Mouse (Mus musculus): ENCODE data around the gene 1500011B03Rik. TPM values are rescaled to one million over a fixed set of nuclear protein-coding genes. Genes with fewer than 3 reads are reported as not detected.
A peak's percentile ranks its signal among the peaks of the same experiment; 100 is the strongest.

The 1500011B03Rik gene
- polyA plus RNA-seq, 1 experiment from 2014 or later, result 110 TPM

- Histone ChIP-seq H3K9ac (ENCODE audit: low read length) (no peak overlapping the region), H3K4me1 (replicated peaks; ENCODE audit: control insufficient read depth, insufficient read depth) (no peaks in the 10 kb centered on the region), H3K27ac (replicated peaks) (peak overlapping the region; percentile 63), H3K4me2 (replicated peaks; ENCODE audit: low read depth) (no peak overlapping the region), H3K36me3 (ENCODE audit: control insufficient read depth, insufficient read depth, low read length) (peaks cover 16% of the 10 kb centered on the region; the same call in 1 of the 2 replicates), H3K27me3 (ENCODE audit: control insufficient read depth, insufficient read depth, low read length) (no peaks in the 10 kb centered on the region), H3K9me3 (ENCODE audit: control insufficient read depth, low read length) (no peaks in the 10 kb centered on the region), H3K4me3 (ENCODE audit: low read depth, low read length) (no peak overlapping the region)
- DNase-seq (ENCODE audit: low spot score), result no peak
- no peak for TF ChIP-seq CTCF (IDR thresholded peaks at IDR 0.05; ENCODE audit: low read depth)
- TF ChIP-seq EP300 (optimal IDR thresholded peaks at IDR 0.05), result no peak
- 53% methylated on average over 9 of the region's 9 CpGs for WGBS
- ATAC-seq (ENCODE audit: low FRiP score, low TSS enrichment), result no peak
Observed at GRCm38 (mm10) chr5:114807063-114807462, 16.2 kb downstream of the 1500011B03Rik start.

- Histone ChIP-seq H3K9me3 (ENCODE audit: control insufficient read depth, low read length) (no peaks in the 10 kb centered on the region), H3K27me3 (ENCODE audit: control insufficient read depth, insufficient read depth, low read length) (no peaks in the 10 kb centered on the region), H3K36me3 (ENCODE audit: control insufficient read depth, insufficient read depth, low read length) (peaks cover 16% of the 10 kb centered on the region; the same call in 1 of the 2 replicates), H3K4me1 (replicated peaks; ENCODE audit: control insufficient read depth, insufficient read depth) (no peaks in the 10 kb centered on the region), H3K4me3 (ENCODE audit: low read depth, low read length) (no peak overlapping the region), H3K4me2 (replicated peaks; ENCODE audit: low read depth) (no peak overlapping the region; the same call in 1 of the 2 replicates), H3K9ac (ENCODE audit: low read length) (0 out of 2 replicates have a peak overlapping the region, but pooled peaks have one; percentile 27), H3K27ac (replicated peaks) (peak overlapping the region; percentile 63)
- no peak for ATAC-seq (ENCODE audit: low FRiP score, low TSS enrichment)
- TF ChIP-seq EP300 (optimal IDR thresholded peaks at IDR 0.05), result no peak
- no peak for TF ChIP-seq CTCF (IDR thresholded peaks at IDR 0.05; ENCODE audit: low read depth)
- WGBS, result 78% methylated on average over 8 of the region's 8 CpGs
- no peak for DNase-seq (ENCODE audit: low spot score)
Observed at GRCm38 (mm10) chr5:114806636-114807035, 16.6 kb downstream of the 1500011B03Rik start.

- peak overlapping the region; percentile 63 for H3K27ac ChIP-seq (replicated peaks)
- no peaks in the 10 kb centered on the region for H3K4me1 ChIP-seq (replicated peaks; ENCODE audit: control insufficient read depth, insufficient read depth)
- H3K27me3 ChIP-seq (ENCODE audit: control insufficient read depth, insufficient read depth, low read length), result no peaks in the 10 kb centered on the region
- TF ChIP-seq EP300 (optimal IDR thresholded peaks at IDR 0.05) (no peak), CTCF (IDR thresholded peaks at IDR 0.05; ENCODE audit: low read depth) (no peak)
- DNase-seq (ENCODE audit: low spot score) (no peak), ATAC-seq (ENCODE audit: low FRiP score, low TSS enrichment) (no peak; the same call in 1 of the 2 replicates)
- H3K4me2 ChIP-seq (replicated peaks; ENCODE audit: low read depth), result no peak overlapping the region
- 63% methylated on average over 15 of the region's 15 CpGs for WGBS
- H3K9ac ChIP-seq (ENCODE audit: low read length), result no peak overlapping the region
- no peaks in the 10 kb centered on the region for H3K9me3 ChIP-seq (ENCODE audit: control insufficient read depth, low read length)
- H3K4me3 ChIP-seq (ENCODE audit: low read depth, low read length), result no peak overlapping the region
- peaks cover 16% of the 10 kb centered on the region; the same call in 1 of the 2 replicates for H3K36me3 ChIP-seq (ENCODE audit: control insufficient read depth, insufficient read depth, low read length)
Observed at GRCm38 (mm10) chr5:114805436-114806350, 17.6 kb downstream of the 1500011B03Rik start.

- H3K36me3 ChIP-seq (ENCODE audit: control insufficient read depth, insufficient read depth, low read length), result peaks cover 19% of the 10 kb centered on the region; the same call in 1 of the 2 replicates
Observed at GRCm38 (mm10) chr5:114804958-114805357, 18.3 kb downstream of the 1500011B03Rik start.

GRCm38 (mm10) chr5:114804335-114804734 is 18.9 kb downstream of the 1500011B03Rik start:
- WGBS, result 92% methylated on average over 13 of the region's 13 CpGs
- Histone ChIP-seq H3K27ac (replicated peaks) (no peak overlapping the region), H3K4me1 (replicated peaks; ENCODE audit: control insufficient read depth, insufficient read depth) (no peaks in the 10 kb centered on the region), H3K4me2 (replicated peaks; ENCODE audit: low read depth) (no peak overlapping the region), H3K36me3 (ENCODE audit: control insufficient read depth, insufficient read depth, low read length) (peaks cover 19% of the 10 kb centered on the region), H3K9me3 (ENCODE audit: control insufficient read depth, low read length) (no peaks in the 10 kb centered on the region), H3K9ac (ENCODE audit: low read length) (no peak overlapping the region), H3K27me3 (ENCODE audit: control insufficient read depth, insufficient read depth, low read length) (no peaks in the 10 kb centered on the region), H3K4me3 (ENCODE audit: low read depth, low read length) (no peak overlapping the region)
- DNase-seq (ENCODE audit: low spot score) (no peak), ATAC-seq (ENCODE audit: low FRiP score, low TSS enrichment) (no peak)
- TF ChIP-seq CTCF (IDR thresholded peaks at IDR 0.05; ENCODE audit: low read depth), result no peak
- TF ChIP-seq EP300 (optimal IDR thresholded peaks at IDR 0.05), result no peak

More at GRCm38 (mm10) chr5:114804958-114805357, 18.3 kb downstream of the 1500011B03Rik start:
- no peak overlapping the region for H3K9ac ChIP-seq (ENCODE audit: low read length)
- no peaks in the 10 kb centered on the region for H3K27me3 ChIP-seq (ENCODE audit: control insufficient read depth, insufficient read depth, low read length)
- H3K4me1 ChIP-seq (replicated peaks; ENCODE audit: control insufficient read depth, insufficient read depth), result no peaks in the 10 kb centered on the region
- ATAC-seq (ENCODE audit: low FRiP score, low TSS enrichment) (no peak), DNase-seq (ENCODE audit: low spot score) (peak; percentile 37)
- peak; percentile 62 for TF ChIP-seq CTCF (IDR thresholded peaks at IDR 0.05; ENCODE audit: low read depth)
- no peak for TF ChIP-seq EP300 (optimal IDR thresholded peaks at IDR 0.05)
- H3K4me3 ChIP-seq (ENCODE audit: low read depth, low read length), result no peak overlapping the region
- 63% methylated on average over 3 of the region's 3 CpGs for WGBS
- no peak overlapping the region for H3K27ac ChIP-seq (replicated peaks)
- H3K4me2 ChIP-seq (replicated peaks; ENCODE audit: low read depth), result no peak overlapping the region
- H3K9me3 ChIP-seq (ENCODE audit: control insufficient read depth, low read length), result no peaks in the 10 kb centered on the region

- 90% methylated on average over 13 of the region's 13 CpGs for WGBS
- H3K9ac ChIP-seq (ENCODE audit: low read length), result no peak overlapping the region
- H3K9me3 ChIP-seq (ENCODE audit: control insufficient read depth, low read length), result no peaks in the 10 kb centered on the region
- peaks cover 17% of the 10 kb centered on the region for H3K36me3 ChIP-seq (ENCODE audit: control insufficient read depth, insufficient read depth, low read length)
- ATAC-seq (ENCODE audit: low FRiP score, low TSS enrichment) (no peak), DNase-seq (ENCODE audit: low spot score) (no peak)
- H3K4me2 ChIP-seq (replicated peaks; ENCODE audit: low read depth), result no peak overlapping the region
- H3K27me3 ChIP-seq (ENCODE audit: control insufficient read depth, insufficient read depth, low read length), result no peaks in the 10 kb centered on the region
- no peaks in the 10 kb centered on the region for H3K4me1 ChIP-seq (replicated peaks; ENCODE audit: control insufficient read depth, insufficient read depth)
- TF ChIP-seq CTCF (IDR thresholded peaks at IDR 0.05; ENCODE audit: low read depth) (no peak), EP300 (optimal IDR thresholded peaks at IDR 0.05) (no peak)
- H3K27ac ChIP-seq (replicated peaks), result no peak overlapping the region
- H3K4me3 ChIP-seq (ENCODE audit: low read depth, low read length), result no peak overlapping the region
Observed at GRCm38 (mm10) chr5:114803231-114803630, 20.0 kb downstream of the 1500011B03Rik start.
